Mouse (Mus musculus): ENCODE measurements around the gene Hoxa2.
A peak's percentile ranks its signal among the peaks of the same experiment; 100 is the strongest.

Hoxa2 gene

GRCm38 (mm10) chr6:52163366-52164031 is 1.1 kb downstream of the Hoxa2 start:
- DNase-seq: no peak

- no peak for DNase-seq
Observed at GRCm38 (mm10) chr6:52162611-52163365, 1.8 kb downstream of the Hoxa2 start.

- no peak for DNase-seq
Observed at GRCm38 (mm10) chr6:52162093-52162380, 2.6 kb downstream of the Hoxa2 start.

GRCm38 (mm10) chr6:52161336-52162092 is 3.1 kb downstream of the Hoxa2 start:
- DNase-seq: no peak

GRCm38 (mm10) chr6:52160511-52161335 is 3.9 kb downstream of the Hoxa2 start:
- DNase-seq: no peak

GRCm38 (mm10) chr6:52159979-52160378 is 4.7 kb downstream of the Hoxa2 start:
- no peak for DNase-seq

- DNase-seq: no peak
Observed at GRCm38 (mm10) chr6:52159164-52159761, 5.4 kb downstream of the Hoxa2 start.

GRCm38 (mm10) chr6:52158276-52159051 is 6.2 kb downstream of the Hoxa2 start, which contains the start of gene Hoxa1:
Gene Hoxa1 (minus strand): TSS chr6:52158317.
- peak; percentile 56 to 73 for DNase-seq

- no peak for DNase-seq
Observed at GRCm38 (mm10) chr6:52157466-52158275, 7.0 kb downstream of the Hoxa2 start.

GRCm38 (mm10) chr6:52156551-52157200 is 8.0 kb downstream of the Hoxa2 start:
- DNase-seq: no peak

GRCm38 (mm10) chr6:52155471-52155870 is 9.2 kb downstream of the Hoxa2 start:
- DNase-seq: no peak

GRCm38 (mm10) chr6:52154044-52154443 is 10.6 kb downstream of the Hoxa2 start:
- no peak for DNase-seq

- DNase-seq: no peak
Observed at GRCm38 (mm10) chr6:52153270-52153669, 11.4 kb downstream of the Hoxa2 start.

GRCm38 (mm10) chr6:52152226-52153193 is 12.1 kb downstream of the Hoxa2 start:
- DNase-seq: no peak

GRCm38 (mm10) chr6:52151571-52151970 is 13.1 kb downstream of the Hoxa2 start:
- DNase-seq: no peak

GRCm38 (mm10) chr6:52150401-52150966 is 14.1 kb downstream of the Hoxa2 start:
- no peak for DNase-seq

- DNase-seq: no peak
Observed at GRCm38 (mm10) chr6:52139115-52139514, 25.5 kb downstream of the Hoxa2 start.

GRCm38 (mm10) chr6:52138576-52138975 is 26.1 kb downstream of the Hoxa2 start:
- no peak for DNase-seq
